Mouse (Mus musculus) liver, embryonic 11.5 days (tissue): ENCODE data around the gene Tmem86a. TPM values are rescaled to one million over a fixed set of nuclear protein-coding genes. Genes with fewer than 3 reads are reported as not detected.

Experiments used
- ATAC-seq: fragments of 200-750 bp; cut with Nextera tagmentation; replicated peaks from 2 replicates; pipeline ENCODE4 v1.8.0; 2017; ENCODE audit warnings: moderate number of reproducible peaks, mild to moderate bottlenecking, moderate TSS enrichment, moderate library complexity; ENCODE audit not compliant: low FRiP score
- DNase-seq: peaks from one replicate; pipeline ENCODE4 v3.0.0-alpha.2; 2017; ENCODE audit warnings: low spot score
- H3K27ac ChIP-seq: fragments of 300-500 bp; sonication (generic); 2 replicates; pipeline ENCODE4 v1.5.1; 2014; ENCODE audit warnings: mild to moderate bottlenecking, low read depth, low read length, control low read depth
- H3K27me3 ChIP-seq: fragments of 300-500 bp; sonication (generic); replicated peaks from 2 replicates; pipeline ENCODE4 v1.6.1; 2014; ENCODE audit warnings: low read length, mixed read lengths; ENCODE audit not compliant: control insufficient read depth, insufficient read depth
- H3K36me3 ChIP-seq: fragments of 300-500 bp; sonication (generic); 2 replicates; pipeline ENCODE4 v1.6.1; 2014; ENCODE audit warnings: mild to moderate bottlenecking, low read length, moderate library complexity, mixed read lengths; ENCODE audit not compliant: control insufficient read depth, insufficient read depth
- H3K4me1 ChIP-seq: fragments of 300-500 bp; sonication (generic); replicated peaks from 2 replicates; pipeline ENCODE4 v1.6.1; 2014; ENCODE audit warnings: low read length, mixed read lengths; ENCODE audit not compliant: control insufficient read depth, insufficient read depth
- H3K4me2 ChIP-seq: fragments of 300-500 bp; sonication (generic); 2 replicates; pipeline ENCODE4 v1.6.1; 2014; ENCODE audit warnings: mild to moderate bottlenecking, control low read depth, moderate library complexity
- H3K4me3 ChIP-seq: fragments of 300-500 bp; sonication (generic); 2 replicates; pipeline ENCODE4 v1.5.1; 2014; ENCODE audit warnings: low read depth, low read length, control low read depth
- H3K9ac ChIP-seq: fragments of 300-500 bp; sonication (generic); 2 replicates; pipeline ENCODE4 v1.6.1; 2014; ENCODE audit warnings: low read depth, low read length, control low read depth
- H3K9me3 ChIP-seq: fragments of 300-500 bp; sonication (generic); 2 replicates; pipeline ENCODE4 v1.6.1; 2016; ENCODE audit warnings: low read length, inconsistent platforms, mixed read lengths; ENCODE audit not compliant: control insufficient read depth
- WGBS: fragments of 180-500 bp; shearing (Covaris S2); extraction: QIAGEN DNeasy Blood & Tissue Kit; methylation state at CpG from one replicate; pipeline ENCODE4 v1.1.7; 2014; 5-methylcytosine and 5-hydroxymethylcytosine counted together
- polyA plus RNA-seq: library from polyadenylated mRNA; unstranded; fragments of >200 nt; fragmentation: Nextera tagmentation; extraction: Ambion mirVana; gene quantifications from 2 replicates; pipeline ENCODE4 v1.2.1, GENCODE M21; 2014

Gene Tmem86a
- polyA plus RNA-seq, 1 experiment from 2014 or later: 23.3 TPM

GRCm38 (mm10) chr7:47055744-47056143, 5.3 kb downstream of the Tmem86a start:
- no peaks in the 10 kb centered on the region; the same call in 1 of the 2 replicates for H3K36me3 ChIP-seq
- no peak overlapping the region for H3K9ac ChIP-seq
- H3K27me3 ChIP-seq: 0 out of 2 replicates have a peak, but pooled peaks cover 2% of the 10 kb centered on the region
- no peak overlapping the region for H3K4me2 ChIP-seq
- ATAC-seq: no peak
- H3K4me1 ChIP-seq: peaks cover 21% of the 10 kb centered on the region
- 50% methylated on average over 9 of the region's 9 CpGs for WGBS
- DNase-seq: no peak
- H3K27ac ChIP-seq: no peak overlapping the region
- H3K9me3 ChIP-seq: no peaks in the 10 kb centered on the region
- no peak overlapping the region for H3K4me3 ChIP-seq

- Histone ChIP-seq H3K9ac (no peak overlapping the region), H3K4me3 (no peak overlapping the region), H3K36me3 (no peaks in the 10 kb centered on the region; the same call in 1 of the 2 replicates), H3K9me3 (no peaks in the 10 kb centered on the region), H3K4me1 (peaks cover 16% of the 10 kb centered on the region), H3K27me3 (0 out of 2 replicates have a peak, but pooled peaks cover 2% of the 10 kb centered on the region), H3K4me2 (no peak overlapping the region), H3K27ac (no peak overlapping the region)
- ATAC-seq (no peak), DNase-seq (no peak)
- WGBS: 67% methylated on average over 4 of the region's 4 CpGs
Measured at GRCm38 (mm10) chr7:47056273-47056672, 5.9 kb downstream of the Tmem86a start.

- peak; percentile 69 for ATAC-seq
Measured at GRCm38 (mm10) chr7:47059339-47059738, 8.9 kb downstream of the Tmem86a start.

GRCm38 (mm10) chr7:47061560-47061959, 11.2 kb downstream of the Tmem86a start:
- H3K4me3 ChIP-seq: no peak overlapping the region; the same call in 1 of the 2 replicates
- no peaks in the 10 kb centered on the region for H3K9me3 ChIP-seq
- peaks cover 4% of the 10 kb centered on the region; the same call in 1 of the 2 replicates for H3K27me3 ChIP-seq
- H3K36me3 ChIP-seq: no peaks in the 10 kb centered on the region
- no peak overlapping the region; the same call in 1 of the 2 replicates for H3K9ac ChIP-seq
- peak overlapping the region; percentile 47 for H3K4me2 ChIP-seq
- peak overlapping the region; percentile 43; the same call in 1 of the 2 replicates for H3K27ac ChIP-seq
- ATAC-seq (no peak), DNase-seq (no peak)
- WGBS: 77% methylated on average over 5 of the region's 5 CpGs
- H3K4me1 ChIP-seq: peaks cover 8% of the 10 kb centered on the region

More at GRCm38 (mm10) chr7:47059339-47059738, 8.9 kb downstream of the Tmem86a start:
- Histone ChIP-seq H3K27me3 (0 out of 2 replicates have a peak, but pooled peaks cover 2% of the 10 kb centered on the region), H3K36me3 (no peaks in the 10 kb centered on the region), H3K27ac (peak overlapping the region; percentile 62; the same call in 1 of the 2 replicates), H3K4me1 (peaks cover 8% of the 10 kb centered on the region), H3K9me3 (no peaks in the 10 kb centered on the region), H3K9ac (no peak overlapping the region), H3K4me2 (no peak overlapping the region), H3K4me3 (no peak overlapping the region)
- DNase-seq: no peak
- 16% methylated on average over 7 of the region's 7 CpGs for WGBS

- no peak overlapping the region for H3K27ac ChIP-seq
- no peak overlapping the region for H3K4me2 ChIP-seq
- no peaks in the 10 kb centered on the region for H3K4me1 ChIP-seq
- no peak for ATAC-seq
- no peak overlapping the region for H3K9ac ChIP-seq
- H3K27me3 ChIP-seq: peaks cover 4% of the 10 kb centered on the region; the same call in 1 of the 2 replicates
- H3K36me3 ChIP-seq: no peaks in the 10 kb centered on the region
- no peak for DNase-seq
- WGBS: 80% methylated on average over 3 of the region's 3 CpGs
- no peaks in the 10 kb centered on the region for H3K9me3 ChIP-seq
- H3K4me3 ChIP-seq: no peak overlapping the region
Measured at GRCm38 (mm10) chr7:47066942-47067341, 16.5 kb downstream of the Tmem86a start.

- no peak overlapping the region for H3K9ac ChIP-seq
- ATAC-seq: no peak; the same call in 1 of the 2 replicates
- 47% methylated on average over 5 of the region's 5 CpGs for WGBS
- no peak for DNase-seq
- H3K36me3 ChIP-seq: no peaks in the 10 kb centered on the region
- no peak overlapping the region for H3K4me3 ChIP-seq
- no peak overlapping the region for H3K27ac ChIP-seq
- peaks cover 4% of the 10 kb centered on the region; the same call in 1 of the 2 replicates for H3K27me3 ChIP-seq
- H3K9me3 ChIP-seq: no peaks in the 10 kb centered on the region
- H3K4me2 ChIP-seq: no peak overlapping the region
- no peaks in the 10 kb centered on the region; the same call in 1 of the 2 replicates for H3K4me1 ChIP-seq
Measured at GRCm38 (mm10) chr7:47067879-47068278, 17.5 kb downstream of the Tmem86a start.

GRCm38 (mm10) chr7:47072551-47072950, 22.1 kb downstream of the Tmem86a start:
- H3K27me3 ChIP-seq: no peaks in the 10 kb centered on the region
- 68% methylated on average over 5 of the region's 5 CpGs for WGBS
- DNase-seq: no peak
- no peak for ATAC-seq
- no peak overlapping the region for H3K4me2 ChIP-seq
- peaks cover 5% of the 10 kb centered on the region; the same call in 1 of the 2 replicates for H3K4me1 ChIP-seq
- H3K27ac ChIP-seq: no peak overlapping the region
- H3K4me3 ChIP-seq: no peak overlapping the region
- H3K36me3 ChIP-seq: no peaks in the 10 kb centered on the region
- no peaks in the 10 kb centered on the region for H3K9me3 ChIP-seq
- no peak overlapping the region for H3K9ac ChIP-seq

- Histone ChIP-seq H3K27me3 (no peaks in the 10 kb centered on the region), H3K9ac (no peak overlapping the region), H3K4me1 (peaks cover 5% of the 10 kb centered on the region; the same call in 1 of the 2 replicates), H3K36me3 (no peaks in the 10 kb centered on the region), H3K9me3 (no peaks in the 10 kb centered on the region), H3K27ac (no peak overlapping the region), H3K4me3 (no peak overlapping the region), H3K4me2 (no peak overlapping the region)
- whole genome bisulfite sequencing: 59% methylated on average over 18 of the region's 18 CpGs
- ATAC-seq: no peak
- no peak for DNase-seq
Measured at GRCm38 (mm10) chr7:47073536-47074521, 23.4 kb downstream of the Tmem86a start.
